ENCODE assay signal across 13 mouse cellular contexts in the genomic region with DNA sequence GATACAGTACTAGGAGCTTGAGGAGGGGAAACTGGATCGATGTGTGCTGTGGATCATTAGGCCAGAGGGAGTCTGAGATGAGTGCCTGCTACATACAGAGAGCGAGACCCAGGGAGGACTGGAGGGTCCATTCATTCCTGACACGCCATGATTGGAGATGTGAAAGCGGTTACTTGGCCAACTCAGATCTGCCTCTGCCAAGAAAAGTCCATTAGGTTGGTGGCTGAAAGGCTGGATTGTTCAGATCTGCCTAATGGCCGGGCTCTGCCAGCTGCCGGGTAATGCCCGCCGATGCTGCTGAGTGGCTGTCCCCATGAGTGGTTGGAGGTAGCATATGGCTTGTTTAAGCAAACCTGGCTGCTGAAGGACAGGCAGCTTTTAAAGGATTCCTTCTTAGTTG. TPM values are rescaled to one million over a fixed set of nuclear protein-coding genes. Genes with fewer than 3 reads are reported as not detected.
DNase-seq lines count a peak whose midpoint lies in the region; ATAC-seq lines count a peak whose summit lies in the region.
"Had no signal": no experiment of that assay in that cellular context is flagged by ENCODE, and none has a peak within 500 bp of the region (broad histone marks: within the 10 kb centered on the region; RNA-seq: fewer than 3 reads in every experiment).

No protein-coding gene starts in this region.

- DNase-seq in cerebellum, adult 9-10 months, result peak; percentile 11
- no peak for DNase-seq in cerebellum, adult 11 months
- DNase-seq in midbrain, embryonic 10.5 days (ENCODE audit: low spot score), result no peak
- DNase-seq in left cerebral cortex, adult 11 months (ENCODE audit: low spot score), result peak; percentile 39
- peak; percentile 37 for DNase-seq in right cerebral cortex, postnatal 4 days
- no peak for DNase-seq in embryo, embryonic 9.5 days (ENCODE audit: extremely low spot score)
- no peak for DNase-seq in natural killer cell, adult 2 months (ENCODE audit: low spot score in 2 of 2)
- DNase-seq: lung, embryonic 14.5 days had no signal

- no peaks in the 10 kb centered on the region for H3K9me3 ChIP-seq in midbrain, embryonic 16.5 days (replicated peaks; ENCODE audit: control insufficient read depth, low read length, poor library complexity, severe bottlenecking)
- no peaks in the 10 kb centered on the region for H3K9me3 ChIP-seq in midbrain, embryonic 10.5 days (replicated peaks)
- H3K9me3 ChIP-seq: embryonic facial prominence, embryonic 15.5 days; intestine, embryonic 15.5 days had no signal

- H3K27ac ChIP-seq in midbrain, embryonic 16.5 days (ENCODE audit: low read length), result no peak overlapping the region
- no peak overlapping the region for H3K27ac ChIP-seq in midbrain, embryonic 10.5 days (replicated peaks)
- H3K27ac ChIP-seq: embryonic facial prominence, embryonic 15.5 days; intestine, embryonic 15.5 days had no signal

- H3K27me3 ChIP-seq in midbrain, embryonic 16.5 days (ENCODE audit: control insufficient read depth, insufficient read depth, low read depth, low read length), result no peaks in the 10 kb centered on the region
- no peaks in the 10 kb centered on the region for H3K27me3 ChIP-seq in midbrain, embryonic 10.5 days (ENCODE audit: low read depth, poor library complexity, severe bottlenecking)
- H3K27me3 ChIP-seq: embryonic facial prominence, embryonic 15.5 days; intestine, embryonic 15.5 days had no signal

- peaks cover 8% of the 10 kb centered on the region for H3K36me3 ChIP-seq in midbrain, embryonic 16.5 days (ENCODE audit: control insufficient read depth, insufficient read depth, low read length)
- H3K36me3 ChIP-seq in midbrain, embryonic 10.5 days, result peaks cover 9% of the 10 kb centered on the region
- H3K36me3 ChIP-seq: embryonic facial prominence, embryonic 15.5 days; intestine, embryonic 15.5 days had no signal

- peak; percentile 52 for ATAC-seq in midbrain, embryonic 16.5 days
- ATAC-seq: intestine, embryonic 15.5 days had no signal

- no peak overlapping the region for H3K9ac ChIP-seq in midbrain, embryonic 16.5 days (ENCODE audit: low read depth, low read length)
- H3K9ac ChIP-seq: embryonic facial prominence, embryonic 15.5 days; intestine, embryonic 15.5 days; lung, embryonic 14.5 days had no signal

- no peak overlapping the region for H3K4me2 ChIP-seq in midbrain, embryonic 16.5 days (ENCODE audit: low read length)
- H3K4me2 ChIP-seq: embryonic facial prominence, embryonic 15.5 days; heart, embryonic 11.5 days; intestine, embryonic 15.5 days; lung, embryonic 14.5 days had no signal

- peaks cover 9% of the 10 kb centered on the region; the same call in 1 of the 2 replicates for H3K4me1 ChIP-seq in midbrain, embryonic 16.5 days (ENCODE audit: control insufficient read depth, insufficient read depth, low read length)
- peaks cover 49% of the 10 kb centered on the region for H3K4me1 ChIP-seq in midbrain, embryonic 10.5 days

- no peak overlapping the region for H3K4me3 ChIP-seq in midbrain, embryonic 16.5 days (ENCODE audit: low read depth, low read length)
- H3K4me3 ChIP-seq in midbrain, embryonic 10.5 days, result no peak overlapping the region
- H3K4me3 ChIP-seq: embryonic facial prominence, embryonic 15.5 days; intestine, embryonic 15.5 days; myocyte had no signal

- 73% methylated on average over 8 of the region's 8 CpGs for WGBS in midbrain, embryonic 16.5 days
- WGBS in midbrain, embryonic 10.5 days, result 90% methylated on average over 8 of the region's 8 CpGs

RNA-seq across cellular contexts. Expression of gene Dapk1, which starts 12.4 kb away (rescaled TPM):
- polyA plus RNA-seq in midbrain, embryonic 16.5 days (2015; fragmentation: Nextera tagmentation; extraction: Ambion mirVana), result 44.6 and 47.5 TPM in 2 replicates
- 15.1 and 19.8 TPM in 2 replicates for polyA plus RNA-seq in midbrain, embryonic 10.5 days (2016; fragmentation: Nextera tagmentation; extraction: Ambion mirVana)

Comparison
In these comparisons a context has a peak if more than half of its experiments do, and no peak if none do; other contexts are left out.
1. DNase-seq: peak in cerebellum, adult 9-10 months (single experiment), left cerebral cortex, adult 11 months (single experiment) and right cerebral cortex, postnatal 4 days (single experiment); none in cerebellum, adult 11 months (single experiment), midbrain, embryonic 10.5 days (single experiment), embryo, embryonic 9.5 days (single experiment) and natural killer cell, adult 2 months (0 of 2).